Mouse (Mus musculus): ENCODE measurements around the gene Coro6. TPM values are rescaled to one million over a fixed set of nuclear protein-coding genes. Genes with fewer than 3 reads are reported as not detected.

Gene Coro6
- total RNA-seq, 4 experiments from 2014 or later: 221 to 251 (median 232) TPM

DNA sequence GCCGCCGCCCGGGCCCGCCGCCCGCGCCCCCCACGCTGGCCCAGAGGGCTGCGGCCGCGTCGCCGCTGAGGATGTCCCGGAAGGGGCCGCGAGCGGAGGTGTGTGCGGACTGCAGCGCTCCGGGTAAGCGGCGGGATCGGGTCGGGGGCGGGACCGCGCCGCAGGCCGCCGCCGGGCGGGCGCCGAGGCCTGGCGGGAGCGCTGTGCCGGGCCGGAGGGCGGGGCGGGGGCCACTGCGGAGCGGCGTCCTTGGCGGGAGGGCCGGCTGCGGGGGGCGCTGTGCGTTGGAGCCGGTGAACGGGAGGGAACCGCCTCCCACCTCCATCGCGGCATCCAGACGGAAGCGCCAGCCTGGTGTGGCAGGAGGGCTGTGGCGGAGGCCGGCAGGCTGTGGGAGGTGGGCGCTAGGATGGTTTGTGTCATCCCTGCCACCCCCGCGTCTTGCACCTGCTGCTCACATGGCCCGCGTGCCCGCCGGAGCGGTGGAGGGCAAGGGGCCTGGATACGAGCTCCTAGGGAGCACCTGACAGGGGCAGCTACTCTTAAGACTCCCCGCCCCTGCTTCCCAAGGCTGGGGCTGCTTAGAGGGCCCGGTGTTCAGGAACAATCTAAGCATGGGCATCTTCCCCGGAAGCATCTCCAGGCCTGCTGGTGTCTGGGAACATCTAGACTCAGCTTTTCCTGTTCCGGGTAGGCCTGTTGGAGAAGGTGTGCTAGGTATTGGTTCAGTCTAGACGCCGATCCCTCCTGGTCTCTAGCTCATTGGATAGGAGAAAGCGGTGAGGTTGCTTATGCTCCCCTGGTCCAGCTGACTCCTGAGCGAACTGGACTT is 31.5 kb downstream of the Coro6 start, which contains the start of gene Git1:
TSS of gene Git1 (plus strand) at position 51 of the 832 bp plus-strand sequence.
- DNase-seq (ENCODE audit: low spot score): no peak

DNA sequence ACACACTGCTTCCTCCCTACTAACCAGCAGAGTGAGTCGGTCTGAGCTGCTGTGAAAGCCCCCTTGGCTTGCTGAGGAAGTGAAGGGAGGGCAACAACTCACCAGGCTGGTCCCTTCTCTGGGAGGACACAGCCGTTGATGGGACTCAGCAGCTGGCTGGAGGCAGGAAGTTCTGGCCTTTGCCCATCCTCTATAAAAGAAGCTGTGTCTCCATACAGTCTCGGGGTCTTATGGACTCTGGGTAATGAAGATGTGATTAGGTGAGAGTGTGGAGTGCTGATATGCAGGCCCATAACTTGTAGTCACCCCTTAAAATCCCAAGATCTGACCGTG is 32.1 kb downstream of the Coro6 start:
- no peak for DNase-seq (ENCODE audit: low spot score)

DNA sequence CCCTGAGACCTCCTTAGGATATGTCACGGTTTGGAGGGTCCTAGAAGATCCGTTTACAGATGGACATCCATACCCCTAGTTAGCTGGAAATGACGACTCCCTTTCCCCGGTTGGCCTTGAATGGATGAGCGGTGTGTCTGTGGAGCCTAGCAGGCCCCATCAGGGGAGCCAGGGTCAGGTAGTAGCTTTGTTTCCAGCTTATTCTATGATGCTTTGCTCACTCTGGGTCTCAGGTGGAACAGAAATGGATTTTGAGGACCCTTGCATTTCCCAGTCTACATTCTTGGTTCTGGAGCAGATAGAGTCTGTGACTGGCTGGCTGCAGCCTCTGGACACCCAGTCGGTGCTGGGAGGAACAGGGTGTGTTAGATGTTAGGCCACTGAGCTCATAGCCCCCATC is 32.6 kb downstream of the Coro6 start:
- DNase-seq (ENCODE audit: low spot score): no peak

DNA sequence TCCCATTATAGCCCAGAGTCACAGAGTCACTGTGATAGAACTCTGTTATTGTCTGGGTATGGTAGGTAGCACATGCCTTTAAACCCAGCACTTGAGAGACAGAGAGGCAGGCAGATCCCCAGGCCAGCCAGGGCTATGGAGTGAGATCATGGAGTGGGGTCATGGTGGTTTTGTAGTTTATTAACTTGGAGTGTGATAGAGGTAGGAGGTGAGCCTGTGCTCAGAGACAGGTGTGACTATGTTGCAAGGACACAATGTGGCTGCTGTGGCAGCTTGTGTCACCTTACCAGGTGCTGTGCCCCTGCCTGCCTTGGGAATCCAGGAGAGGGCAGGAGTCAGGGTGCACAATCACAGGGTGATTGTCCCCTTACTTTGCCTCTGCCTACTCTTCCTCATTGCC is 33.3 kb downstream of the Coro6 start:
- no peak for DNase-seq (ENCODE audit: low spot score)

DNA sequence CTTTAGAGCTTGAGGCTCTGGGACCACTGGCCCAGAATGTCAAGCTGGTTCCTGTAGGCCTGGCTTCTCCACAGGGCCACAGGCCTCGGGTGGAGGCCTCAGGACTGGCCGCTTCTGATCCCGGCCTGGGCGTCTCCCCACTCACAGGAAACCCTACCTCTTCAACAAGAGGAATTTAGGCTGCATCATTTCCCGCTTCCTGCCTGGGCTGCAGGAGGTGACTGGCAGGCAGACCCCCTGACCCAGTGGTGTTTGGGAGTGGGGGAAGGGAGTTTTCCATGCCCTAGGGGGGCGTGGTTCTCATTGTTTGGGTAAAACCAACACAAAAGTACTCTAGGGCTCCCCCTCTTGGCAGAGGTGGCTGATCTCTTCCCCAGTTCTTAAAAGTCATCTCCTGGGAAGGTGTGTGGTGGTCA is 35.1 kb downstream of the Coro6 start:
- DNase-seq (ENCODE audit: low spot score): peak; percentile 85

DNA sequence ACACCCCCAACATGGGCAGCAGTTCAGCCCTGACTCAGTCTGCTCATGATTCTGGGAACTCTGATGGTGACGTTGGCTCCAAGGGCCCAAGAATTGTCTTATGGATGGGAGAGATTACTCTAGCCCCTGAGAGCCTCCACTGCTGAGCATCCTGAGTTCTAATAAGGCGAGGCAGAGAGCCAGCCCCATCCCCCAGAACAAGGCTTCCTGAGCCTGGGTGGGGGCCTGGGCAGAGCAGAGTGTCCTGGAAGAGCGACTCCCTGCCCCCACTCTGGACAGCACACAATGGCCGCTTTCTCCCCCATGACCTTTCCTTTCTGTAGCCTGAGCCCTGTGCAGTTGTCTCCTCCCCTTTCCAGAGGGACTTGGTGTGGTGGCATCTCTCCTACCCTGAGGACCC is 35.6 kb downstream of the Coro6 start:
- DNase-seq (ENCODE audit: low spot score): no peak

DNA sequence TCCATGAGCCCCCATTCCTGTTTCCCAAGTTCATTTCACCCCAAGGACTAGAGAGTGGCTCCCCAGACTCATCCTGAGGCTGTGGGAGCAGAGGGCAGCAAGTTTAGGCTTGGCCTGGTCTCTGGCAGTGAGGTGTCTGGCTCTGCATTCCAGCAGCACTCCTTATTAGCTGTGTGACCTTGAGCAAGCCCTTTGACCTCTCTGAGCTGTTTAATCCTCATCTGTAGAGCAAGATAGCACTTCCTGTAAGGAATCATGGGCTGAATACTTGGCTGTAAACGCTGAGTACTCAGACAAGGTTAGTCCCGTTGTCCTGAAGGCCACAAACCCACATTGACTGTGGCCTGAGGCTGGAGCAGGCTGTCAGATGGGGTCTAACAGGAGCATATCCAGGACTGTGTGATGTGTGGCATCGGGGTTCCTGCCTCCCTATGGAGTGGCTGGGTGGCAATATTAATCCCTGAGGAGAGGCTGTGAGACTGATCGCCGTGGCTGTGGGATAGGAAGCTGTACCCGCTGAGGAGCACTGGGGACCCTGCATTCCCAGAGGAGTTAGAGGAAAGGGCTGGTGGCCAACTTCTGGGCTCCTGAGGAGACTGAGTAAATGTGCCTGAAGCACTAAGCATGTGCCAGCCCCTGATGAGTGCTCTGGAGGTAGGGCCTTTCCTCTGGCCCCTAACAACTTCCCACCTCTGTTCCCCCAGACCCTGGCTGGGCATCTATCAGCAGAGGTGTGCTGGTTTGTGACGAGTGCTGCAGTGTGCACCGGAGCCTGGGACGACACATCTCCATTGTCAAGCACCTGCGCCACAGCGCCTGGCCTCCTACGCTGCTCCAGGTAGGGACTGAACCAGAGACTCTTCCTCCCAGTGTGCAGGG is 36.3 kb downstream of the Coro6 start:
- DNase-seq (ENCODE audit: low spot score): no peak

DNA sequence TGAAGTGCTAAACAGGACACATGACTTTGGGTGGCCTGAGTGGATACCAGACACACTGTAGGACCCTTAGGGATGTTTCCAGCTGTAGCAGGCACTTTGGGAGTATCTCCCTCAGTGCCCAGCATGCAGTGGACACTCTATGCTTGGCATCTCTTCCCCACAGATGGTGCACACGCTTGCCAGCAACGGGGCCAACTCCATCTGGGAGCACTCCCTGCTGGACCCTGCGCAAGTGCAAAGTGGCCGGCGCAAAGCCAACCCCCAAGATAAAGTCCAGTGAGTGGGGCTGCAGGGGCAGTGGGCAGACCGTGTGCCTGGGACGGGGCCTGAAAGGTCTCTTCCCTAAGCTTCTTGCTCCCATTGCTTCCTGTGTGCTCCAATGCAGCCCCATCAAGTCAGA is 37.1 kb downstream of the Coro6 start:
- DNase-seq (ENCODE audit: low spot score): no peak

DNA sequence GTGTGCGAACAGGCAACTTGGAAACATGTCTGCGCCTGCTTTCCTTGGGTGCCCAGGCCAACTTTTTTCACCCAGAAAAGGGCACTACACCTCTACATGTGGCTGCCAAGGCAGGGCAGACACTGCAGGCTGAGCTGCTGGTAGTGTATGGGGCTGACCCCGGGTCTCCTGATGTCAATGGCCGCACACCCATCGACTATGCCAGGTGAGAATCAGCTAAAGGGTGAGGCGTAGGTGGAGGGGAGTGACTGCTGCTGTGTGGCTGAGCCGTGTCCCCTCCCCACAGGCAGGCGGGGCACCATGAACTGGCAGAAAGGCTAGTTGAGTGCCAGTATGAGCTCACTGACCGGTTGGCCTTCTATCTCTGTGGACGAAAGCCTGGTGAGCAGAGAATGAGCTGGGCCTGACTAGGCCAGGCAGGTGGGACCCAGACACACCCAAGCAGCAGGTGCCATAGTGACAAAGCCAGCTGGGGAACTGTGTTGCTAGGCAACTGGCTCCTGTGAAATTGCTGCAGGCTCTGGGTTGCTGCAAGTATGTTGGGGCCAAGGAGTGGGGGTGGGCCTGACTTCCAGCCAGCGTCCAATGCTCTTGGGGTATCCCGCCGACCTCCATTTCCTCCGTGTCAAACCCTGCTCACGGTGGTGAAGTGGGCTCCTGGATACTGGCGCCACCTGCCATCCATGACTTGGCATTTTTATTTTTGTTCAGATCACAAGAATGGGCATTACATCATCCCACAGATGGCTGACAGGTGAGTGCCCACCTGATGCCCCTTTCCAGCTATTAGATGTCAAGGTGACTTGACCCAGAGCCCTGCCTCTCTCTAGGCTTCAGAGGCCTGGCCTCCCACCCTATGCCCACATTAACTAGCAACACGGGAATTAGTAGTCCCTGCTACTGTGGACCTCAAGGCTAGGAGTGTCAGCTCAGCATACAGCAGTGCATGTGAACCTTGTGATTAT is 38.4 kb downstream of the Coro6 start:
- DNase-seq (ENCODE audit: low spot score): no peak

DNA sequence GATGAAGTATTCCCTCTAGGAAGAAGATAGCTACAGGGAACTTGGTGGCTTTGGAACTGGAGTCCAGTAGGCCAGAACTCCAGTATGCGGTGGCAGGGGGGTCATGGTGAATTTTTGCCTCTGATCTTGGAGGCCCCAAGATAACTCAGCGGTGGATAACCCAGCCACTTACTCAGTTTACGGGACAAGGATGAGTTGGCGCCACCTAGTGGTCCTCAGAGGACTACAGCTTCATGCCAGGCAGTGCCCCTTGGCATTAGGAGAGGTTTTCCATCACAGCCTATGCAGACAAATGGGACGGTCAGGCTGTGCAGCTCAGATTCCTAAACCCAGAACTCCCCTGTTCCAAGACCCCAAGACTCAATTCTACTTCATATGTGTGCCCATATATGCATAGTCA is 39.2 kb downstream of the Coro6 start:
- DNase-seq (ENCODE audit: low spot score): peak; percentile 74

DNA sequence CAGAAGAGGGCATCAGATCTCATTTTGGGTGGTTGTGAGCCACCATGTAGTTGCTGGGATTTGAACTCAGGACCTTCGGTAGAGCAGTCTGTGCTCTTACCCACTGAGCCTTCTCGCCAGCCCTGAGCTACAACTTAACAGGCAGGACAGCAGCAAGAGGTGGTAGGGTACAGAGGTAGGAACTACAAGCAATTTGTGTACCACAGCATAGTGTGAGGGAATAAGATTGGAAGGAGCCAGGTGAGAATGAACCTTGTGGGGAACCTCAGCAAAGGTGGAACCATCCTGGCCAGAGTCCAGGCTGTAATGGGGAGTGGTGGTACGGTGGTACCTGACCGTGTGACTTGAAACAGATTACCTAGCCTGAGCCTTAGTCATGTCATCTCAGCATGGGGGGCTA is 39.8 kb downstream of the Coro6 start:
- DNase-seq (ENCODE audit: low spot score): no peak

DNA sequence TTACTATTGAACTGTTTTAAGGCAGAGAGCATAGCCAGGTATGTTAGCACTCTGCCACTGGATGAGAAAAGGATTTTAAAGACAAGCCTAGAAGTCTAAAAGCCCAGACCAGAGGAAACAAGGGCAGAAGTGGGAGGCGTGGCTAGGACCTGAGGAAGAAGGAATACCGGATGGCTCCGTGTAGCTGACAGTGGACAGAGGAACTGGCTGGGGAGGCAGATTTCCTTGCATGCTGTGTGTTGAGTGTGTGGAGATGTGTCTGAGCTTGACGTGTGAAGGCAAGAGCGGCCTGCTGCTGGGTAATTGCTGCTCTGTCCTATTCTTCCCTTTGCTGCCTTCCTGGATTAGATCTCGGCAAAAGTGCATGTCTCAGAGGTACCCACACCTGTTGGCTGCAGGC is 40.3 kb downstream of the Coro6 start:
- no peak for DNase-seq (ENCODE audit: low spot score)

DNA sequence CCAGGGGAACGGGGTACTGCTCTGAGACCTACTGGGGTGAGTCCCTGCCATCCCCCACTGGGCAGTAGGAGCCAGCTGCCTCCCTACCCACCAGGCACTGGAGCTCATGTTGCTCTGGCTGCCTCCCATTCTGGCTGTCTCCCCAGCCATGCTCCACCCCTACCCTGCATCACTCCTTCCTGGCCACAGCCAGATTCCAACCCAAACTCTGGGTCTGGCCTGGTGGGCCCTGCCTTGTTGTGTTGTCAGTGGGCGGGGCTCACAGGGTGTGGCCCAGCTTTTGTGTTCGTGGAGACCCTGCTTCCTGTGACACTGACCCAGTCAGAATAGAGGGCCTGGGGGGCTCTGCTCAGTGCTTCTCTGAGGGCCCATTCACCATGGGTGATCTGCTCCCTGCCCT is 41.3 kb downstream of the Coro6 start:
- no peak for DNase-seq (ENCODE audit: low spot score)

DNA sequence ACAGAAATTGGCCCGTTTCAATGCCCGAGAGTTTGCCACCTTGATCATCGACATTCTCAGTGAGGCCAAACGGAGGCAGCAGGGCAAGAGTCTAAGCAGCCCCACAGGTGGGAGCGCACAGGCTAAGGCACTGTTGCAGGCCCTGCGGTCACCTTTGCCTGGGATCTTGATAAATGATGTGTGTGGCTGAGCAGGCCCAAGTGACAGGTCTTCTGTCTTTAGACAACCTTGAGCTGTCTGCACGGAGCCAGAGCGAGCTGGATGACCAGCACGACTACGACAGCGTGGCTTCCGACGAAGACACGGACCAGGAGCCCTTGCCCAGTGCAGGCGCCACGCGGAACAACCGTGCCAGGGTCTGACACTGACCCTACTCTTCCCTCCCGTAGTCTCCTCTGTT is 42.2 kb downstream of the Coro6 start:
- DNase-seq (ENCODE audit: low spot score): no peak

DNA sequence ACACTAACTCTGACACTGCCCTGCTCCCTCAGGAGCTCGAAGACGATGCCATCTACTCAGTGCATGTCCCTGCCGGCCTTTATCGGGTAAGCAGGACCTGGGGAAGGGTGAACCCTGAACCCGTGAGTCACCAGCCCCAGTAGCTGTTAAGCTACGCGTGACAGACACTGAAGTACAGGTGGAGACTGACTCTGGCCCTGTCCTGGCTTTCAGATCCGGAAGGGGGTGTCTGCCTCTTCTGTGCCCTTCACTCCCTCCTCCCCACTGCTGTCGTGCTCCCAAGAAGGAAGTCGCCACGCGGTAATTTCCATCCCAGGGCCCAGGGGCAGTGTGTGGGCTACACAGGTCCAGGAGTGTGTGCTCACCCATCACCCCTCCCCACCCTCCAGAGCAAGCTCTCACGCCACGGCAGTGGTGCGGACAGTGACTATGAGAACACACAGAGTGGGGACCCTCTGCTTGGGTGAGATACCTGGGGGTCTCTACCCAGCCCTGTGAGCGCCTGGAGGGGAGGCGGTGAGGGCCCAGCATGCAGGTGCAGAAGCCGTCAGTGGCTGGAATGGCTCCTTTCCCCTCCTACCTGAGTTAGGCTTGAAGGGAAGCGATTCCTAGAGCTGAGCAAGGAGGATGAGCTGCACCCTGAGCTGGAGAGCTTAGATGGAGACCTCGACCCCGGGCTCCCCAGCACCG is 43.2 kb downstream of the Coro6 start:
- DNase-seq (ENCODE audit: low spot score): no peak

DNA sequence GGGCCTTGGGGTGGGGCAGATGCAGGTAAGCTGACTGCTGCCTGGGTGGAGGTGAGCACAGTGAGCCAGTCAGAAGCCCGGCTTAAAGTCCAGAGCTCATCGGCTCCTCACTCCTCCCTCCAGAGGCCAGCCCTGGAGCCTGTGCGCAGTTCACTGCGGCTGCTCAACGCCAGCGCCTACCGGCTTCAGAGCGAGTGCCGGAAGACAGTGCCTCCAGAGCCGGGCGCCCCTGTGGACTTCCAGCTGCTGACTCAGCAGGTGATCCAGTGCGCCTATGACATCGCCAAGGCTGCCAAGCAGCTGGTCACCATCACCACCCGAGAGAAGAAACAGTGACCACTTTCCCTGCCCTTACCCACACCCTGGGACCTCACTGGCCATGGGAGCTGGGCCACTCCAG is 44.1 kb downstream of the Coro6 start:
- no peak for DNase-seq (ENCODE audit: low spot score)

DNA sequence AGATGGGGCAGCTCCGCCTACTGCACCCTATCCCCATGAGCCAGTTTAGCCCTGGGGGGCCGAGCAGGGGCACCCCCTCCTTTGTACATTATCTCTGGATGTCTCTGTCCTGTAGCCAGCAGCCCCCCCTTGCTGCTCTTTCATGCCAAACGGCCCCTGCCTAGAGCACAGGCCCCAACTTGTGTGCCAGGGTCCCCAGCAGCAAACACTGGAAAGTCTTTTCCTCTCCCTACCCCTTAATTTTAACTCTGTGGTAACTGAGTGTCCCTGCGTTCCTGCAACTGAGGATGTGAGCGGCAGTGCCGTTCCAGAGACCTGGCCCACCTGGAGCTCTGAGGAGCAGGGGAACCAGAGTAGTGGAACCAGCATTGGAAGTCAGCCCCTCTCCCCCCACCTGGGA is 44.7 kb downstream of the Coro6 start:
- DNase-seq (ENCODE audit: low spot score): no peak

DNA sequence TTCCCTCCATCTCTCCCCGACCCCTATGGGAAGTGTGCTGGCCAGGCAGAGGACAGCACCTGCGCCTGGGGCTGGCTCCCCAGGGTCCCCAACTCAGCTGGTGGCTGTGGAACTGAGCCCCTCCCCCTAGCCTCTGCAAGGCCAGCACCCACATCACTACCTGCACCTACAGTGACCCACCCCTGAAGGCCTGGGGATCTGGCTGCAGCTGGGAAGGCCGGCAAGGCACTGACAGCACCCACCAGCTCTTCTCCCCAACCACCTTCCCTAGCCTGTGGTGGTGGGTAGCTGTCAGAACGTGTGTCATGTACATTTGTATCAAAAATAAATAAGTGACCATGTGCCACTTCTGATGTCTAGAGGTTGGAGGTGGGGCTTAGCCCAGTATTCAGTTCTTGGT is 45.2 kb downstream of the Coro6 start:
- DNase-seq (ENCODE audit: low spot score): no peak

DNA sequence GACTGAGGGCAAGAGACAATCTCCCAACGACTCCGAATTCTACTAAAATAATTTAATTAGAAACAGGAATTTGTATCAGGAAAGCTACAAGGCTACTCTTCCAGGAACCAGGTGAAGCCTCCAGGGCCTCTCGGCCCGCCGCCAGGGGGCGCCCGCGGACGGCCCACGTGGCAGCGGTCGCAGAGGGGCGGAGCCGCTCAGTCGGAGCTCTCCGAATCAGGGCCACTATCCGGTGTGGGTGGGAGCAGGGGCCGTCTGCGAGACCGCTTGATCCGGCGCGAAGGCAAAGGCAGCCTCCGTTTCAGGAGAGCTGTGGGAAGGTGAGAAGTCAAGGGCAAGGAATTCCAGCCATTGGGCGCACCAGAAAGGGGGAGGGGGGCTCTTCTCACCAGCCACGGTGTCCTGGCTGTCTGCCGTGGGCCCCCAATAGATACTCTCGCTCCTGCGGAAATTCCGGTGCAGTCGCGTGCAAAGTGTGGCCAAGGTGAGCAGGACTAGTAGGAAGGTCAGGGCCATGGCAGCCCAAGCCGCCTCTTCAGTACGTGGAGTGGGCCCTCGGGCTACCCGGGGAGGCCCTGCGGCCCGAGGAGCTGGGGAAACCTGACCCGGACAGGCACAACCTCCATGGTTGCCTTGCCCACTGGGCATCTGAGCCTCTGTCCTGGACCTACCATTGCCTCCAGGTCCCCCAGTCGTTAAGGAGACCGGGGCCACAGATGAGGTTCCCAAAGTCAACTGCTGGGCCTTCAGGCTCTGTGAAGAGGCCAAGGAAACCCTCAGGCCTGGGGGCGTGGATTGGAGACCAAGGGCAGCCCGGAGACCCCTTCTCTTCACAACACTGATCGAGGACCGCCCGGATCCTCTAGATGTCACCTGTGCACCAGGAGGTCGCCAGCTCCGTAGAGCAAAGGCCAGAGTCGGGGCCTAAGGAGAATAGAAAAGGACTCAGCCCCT is 46.1 kb downstream of the Coro6 start:
- peak; percentile 77 for DNase-seq (ENCODE audit: low spot score)

DNA sequence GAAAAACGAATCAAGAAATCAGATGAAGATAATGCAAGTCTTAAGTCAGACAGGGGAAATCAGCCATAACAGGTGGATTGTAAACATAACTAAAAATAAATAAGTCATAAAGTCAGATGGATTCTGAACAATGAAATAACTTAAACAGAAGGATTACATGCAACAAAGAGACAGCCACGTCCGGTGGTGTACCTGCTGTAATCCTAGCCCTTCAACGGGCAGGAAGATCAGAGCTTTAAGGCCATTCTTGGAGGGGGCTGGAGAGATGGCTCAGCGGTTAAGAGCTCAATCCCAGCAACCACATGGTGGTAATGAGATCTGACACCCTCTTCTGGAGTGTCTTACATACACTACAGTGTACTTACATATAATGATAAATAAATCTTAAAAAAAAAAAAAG is 49.1 kb downstream of the Coro6 start:
- no peak for DNase-seq (ENCODE audit: low spot score)

All from heart, adult 8-10 months (tissue).